Mouse (Mus musculus): ENCODE measurements at regions not wholly inside any gene's neighbourhood (a gene's known extent, or its start where the extent isn't known, plus 50 kb on each side); places are given as distances from the start of the nearest gene placed in this dataset.

DNA sequence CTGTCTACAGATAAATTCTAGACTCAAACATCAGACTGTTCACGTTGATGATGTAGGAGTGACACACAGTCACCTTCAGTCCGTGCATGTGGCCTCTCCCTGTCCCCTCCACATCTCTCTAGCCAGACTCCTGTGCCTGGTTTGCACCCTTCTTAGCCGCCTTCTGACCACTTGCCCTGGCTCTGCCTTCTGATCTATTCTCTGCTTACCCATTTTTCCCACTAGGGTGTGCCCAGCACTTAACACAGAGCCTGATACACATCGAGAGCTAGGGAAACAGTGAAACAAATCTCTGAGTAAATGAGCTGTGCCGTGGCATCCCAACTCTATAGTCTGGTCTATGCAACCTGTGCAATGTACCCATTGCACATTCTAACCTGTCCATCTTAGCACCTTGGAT is 73.3 kb upstream of the Zmiz1 start:
- DNase-seq, result no peak

DNA sequence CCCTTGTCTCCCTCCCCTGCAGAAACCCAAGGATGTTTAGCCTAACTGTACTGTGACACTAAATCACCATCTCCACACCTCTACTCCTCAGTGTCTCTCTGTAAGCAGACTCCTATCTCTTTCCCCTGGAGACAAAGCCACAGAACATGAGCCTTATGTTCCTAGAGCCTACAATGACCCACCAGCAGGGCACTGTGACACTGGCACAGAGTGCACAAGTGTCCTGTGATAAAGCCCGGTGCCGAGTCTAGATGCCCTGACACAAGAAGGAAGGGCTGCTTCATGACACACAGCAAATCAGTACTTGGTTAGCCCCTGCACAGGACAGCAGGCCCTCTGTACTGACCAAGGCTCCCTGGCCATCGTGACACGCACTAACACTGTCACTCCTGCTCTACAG is 71.2 kb upstream of the Zmiz1 start:
- no peak for DNase-seq

DNA sequence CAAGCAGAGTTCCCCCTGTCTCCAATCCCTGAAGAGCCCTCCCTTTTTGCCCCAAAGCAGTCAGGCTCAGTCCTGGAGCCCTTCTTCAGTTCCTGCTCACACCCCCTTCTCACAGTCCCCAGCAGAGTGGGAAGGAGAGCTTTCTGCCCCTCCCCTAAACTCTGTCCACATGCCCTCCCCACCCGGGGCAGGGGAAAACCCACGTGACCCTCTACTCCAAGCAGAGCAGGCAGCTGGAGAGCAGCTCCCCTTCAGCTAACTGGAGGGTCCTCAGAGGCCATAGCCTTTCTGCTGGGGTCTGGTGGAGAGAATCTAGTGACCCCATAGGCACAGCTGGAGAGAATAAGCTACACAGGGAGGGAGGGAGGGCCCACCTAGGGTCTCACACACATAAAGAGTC is 69.7 kb upstream of the Zmiz1 start:
- DNase-seq, result no peak

DNA sequence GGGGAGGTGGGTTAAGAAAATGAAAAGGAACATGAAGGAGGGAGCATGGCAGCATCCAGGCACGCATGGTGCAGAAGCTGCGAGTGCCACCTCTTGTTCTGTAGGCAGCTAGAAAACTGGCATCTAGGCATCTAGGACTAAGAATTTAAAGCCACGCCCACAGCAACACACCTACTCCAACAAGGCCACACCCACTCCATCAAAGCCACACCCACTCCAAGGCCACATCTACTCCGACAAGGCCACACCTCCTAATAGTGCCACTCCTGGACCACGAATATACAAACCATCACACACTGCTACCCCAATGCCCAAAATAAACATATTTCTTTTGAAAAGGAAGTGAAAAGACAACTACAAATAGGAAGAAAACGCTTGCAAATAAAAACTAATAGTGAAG is 66.6 kb upstream of the Zmiz1 start:
- DNase-seq, result no peak

DNA sequence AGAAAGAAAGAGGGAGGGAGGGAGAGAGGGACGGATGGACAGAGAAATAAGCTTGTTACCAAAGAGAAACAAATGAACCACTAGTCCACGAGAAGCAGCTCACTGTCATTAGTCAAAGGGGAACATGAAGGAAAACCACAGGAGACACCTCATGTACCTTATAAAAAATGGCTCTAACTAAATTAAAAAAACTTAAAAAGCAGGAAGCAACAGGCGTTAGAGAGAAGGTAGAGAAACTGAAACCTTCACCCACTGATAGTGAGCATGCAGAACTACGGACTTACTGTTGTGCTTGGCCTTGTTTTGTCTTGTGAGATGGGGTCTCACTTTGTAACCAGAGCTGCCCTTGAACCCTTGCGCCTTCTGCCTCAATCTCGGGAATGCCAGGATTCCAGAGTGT is 66.0 kb upstream of the Zmiz1 start:
- DNase-seq, result no peak

DNA sequence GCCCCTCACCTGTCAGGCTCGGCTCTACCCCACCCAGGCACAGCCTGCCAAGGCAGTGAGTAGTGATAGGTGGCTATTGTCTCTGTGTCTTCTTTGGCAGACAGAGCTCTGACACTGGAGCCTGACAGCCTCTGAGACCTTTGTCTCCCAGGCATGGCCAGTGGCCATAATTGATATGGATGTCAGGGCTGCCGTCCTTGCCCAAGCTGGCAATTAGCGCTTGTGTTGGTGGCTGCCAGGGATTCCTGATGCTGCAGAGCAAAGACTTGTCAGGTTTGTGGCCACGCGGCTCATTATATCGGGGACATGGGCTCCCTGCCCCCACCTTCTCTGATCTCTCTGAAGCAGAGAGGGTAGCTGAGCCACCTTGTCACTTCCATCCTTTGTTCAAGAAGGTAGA is 64.1 kb upstream of the Zmiz1 start:
- DNase-seq, result no peak

DNA sequence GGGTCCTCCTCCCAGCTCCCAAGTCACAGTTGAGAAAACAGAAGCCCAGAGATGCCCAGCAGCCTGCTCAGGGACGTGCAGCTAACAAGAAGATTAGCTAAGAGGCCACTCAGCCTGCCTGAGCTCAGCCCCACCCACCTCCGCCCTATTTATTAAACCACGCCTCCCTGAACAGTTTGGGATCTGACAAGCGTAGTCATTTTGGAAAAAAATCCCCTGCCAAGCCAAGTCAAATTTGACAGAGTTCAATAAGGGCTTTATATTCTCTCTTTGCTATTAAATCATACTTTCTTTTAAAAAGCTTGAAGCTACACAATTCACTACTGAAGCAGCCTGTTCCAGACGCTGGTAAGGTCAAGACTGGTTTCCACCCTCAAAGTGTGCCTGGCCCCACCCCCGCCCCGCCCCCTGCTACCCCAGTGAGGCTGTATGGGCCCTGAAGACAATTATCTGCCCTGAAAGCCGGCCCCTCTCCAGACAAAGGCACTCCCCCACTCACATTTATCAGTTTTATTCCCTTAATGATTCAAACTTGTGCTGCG is 61.9 kb upstream of the Zmiz1 start:
- DNase-seq, result no peak

DNA sequence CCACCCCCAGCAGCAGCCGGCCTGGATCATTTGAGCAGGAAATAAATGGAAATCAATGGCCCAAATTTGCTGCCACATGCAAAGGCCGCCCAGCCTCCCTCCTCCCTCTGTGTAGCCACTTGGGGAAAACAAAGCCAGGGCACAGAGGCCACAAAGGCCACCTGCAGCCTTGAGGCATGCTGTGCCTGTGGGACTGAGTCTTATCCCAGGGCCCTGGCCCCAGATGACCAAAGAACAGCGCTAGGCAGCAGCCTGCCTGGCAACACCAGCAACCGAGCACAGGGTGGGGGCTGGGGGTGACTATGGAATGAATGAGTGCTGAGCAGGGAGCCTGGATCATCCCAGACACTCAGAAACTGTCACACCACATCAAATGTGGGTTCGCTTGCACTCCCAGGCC is 61.2 kb upstream of the Zmiz1 start:
- DNase-seq, result no peak

DNA sequence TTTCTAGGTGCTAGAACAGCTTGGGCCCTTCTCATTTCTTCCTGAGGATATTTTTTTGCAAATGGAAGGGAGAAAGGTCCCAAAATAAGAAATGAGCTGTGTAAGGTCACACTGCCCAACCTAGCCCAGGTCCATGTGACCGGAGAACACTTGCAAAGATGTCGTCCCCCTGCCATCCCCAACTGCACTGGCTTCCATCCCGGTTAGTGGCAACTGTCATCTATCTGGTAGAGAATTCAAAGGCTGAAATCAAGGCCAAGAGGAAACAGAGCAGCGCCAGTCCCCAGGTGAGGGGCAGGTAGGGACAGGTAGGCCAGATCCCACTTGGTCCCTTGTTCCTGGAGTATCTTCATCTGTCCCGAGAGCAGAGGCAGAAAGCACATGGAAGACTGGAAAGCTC is 60.2 kb upstream of the Zmiz1 start:
- no peak for DNase-seq

DNA sequence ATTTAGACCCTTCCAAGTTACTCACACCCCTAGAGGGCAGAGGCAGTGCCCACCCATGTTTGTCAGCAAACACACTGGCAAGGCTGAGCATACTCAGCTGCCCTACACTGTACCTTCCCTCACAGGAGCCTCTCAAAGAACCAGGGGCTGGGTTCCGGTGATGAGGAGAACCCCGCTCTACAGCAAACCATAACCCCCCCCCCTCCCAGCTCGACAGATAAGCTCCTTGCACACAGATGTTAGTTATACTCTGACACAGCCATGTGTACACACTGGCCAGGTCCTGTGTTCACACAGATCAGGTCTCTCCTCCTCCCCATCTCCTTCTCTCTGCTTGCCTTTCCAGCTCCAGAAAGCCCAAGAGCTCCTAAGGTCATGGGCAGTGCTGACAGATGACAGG is 59.7 kb upstream of the Zmiz1 start:
- DNase-seq, result no peak

DNA sequence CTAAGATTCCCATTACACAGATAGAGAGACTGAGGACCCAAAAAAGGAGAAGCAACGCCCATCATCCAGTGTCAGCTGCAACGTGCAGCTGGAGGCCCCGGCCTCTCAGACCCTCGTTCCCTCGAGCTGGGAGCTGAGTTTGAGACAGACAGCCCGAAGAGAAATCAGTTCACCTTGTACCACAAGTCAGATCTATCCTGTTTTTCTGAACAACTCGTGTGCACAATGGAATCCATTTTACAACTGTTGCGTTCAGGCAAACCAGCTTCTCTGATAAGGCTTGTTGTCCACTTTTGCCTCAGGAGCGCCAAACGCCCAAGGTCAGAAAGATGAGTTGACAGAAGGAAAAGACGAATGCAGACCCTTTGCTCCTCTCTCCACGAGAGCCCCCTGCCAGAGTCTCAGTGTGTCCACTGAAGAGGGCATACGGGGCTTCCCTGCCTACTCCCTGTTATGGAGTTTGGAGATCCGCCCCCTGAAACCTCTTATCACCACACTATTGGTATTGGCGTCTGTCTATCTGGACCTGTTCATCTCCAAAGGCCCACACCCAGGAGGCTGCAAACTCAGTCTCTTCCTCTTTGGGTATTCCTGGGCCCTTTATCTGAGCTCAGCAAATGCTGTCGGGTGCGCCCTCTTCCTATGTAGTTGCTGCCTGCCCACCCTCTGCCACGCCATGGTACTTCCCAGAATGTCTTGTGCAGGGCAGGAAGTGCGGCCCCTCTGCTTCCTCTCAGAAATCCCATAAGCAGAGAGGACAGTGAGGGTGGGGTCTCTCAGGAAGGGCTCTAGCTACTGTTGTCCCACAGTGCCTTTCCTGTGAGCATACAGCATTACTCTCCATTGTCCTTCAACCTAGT is 57.7 kb upstream of the Zmiz1 start:
- no peak for DNase-seq

DNA sequence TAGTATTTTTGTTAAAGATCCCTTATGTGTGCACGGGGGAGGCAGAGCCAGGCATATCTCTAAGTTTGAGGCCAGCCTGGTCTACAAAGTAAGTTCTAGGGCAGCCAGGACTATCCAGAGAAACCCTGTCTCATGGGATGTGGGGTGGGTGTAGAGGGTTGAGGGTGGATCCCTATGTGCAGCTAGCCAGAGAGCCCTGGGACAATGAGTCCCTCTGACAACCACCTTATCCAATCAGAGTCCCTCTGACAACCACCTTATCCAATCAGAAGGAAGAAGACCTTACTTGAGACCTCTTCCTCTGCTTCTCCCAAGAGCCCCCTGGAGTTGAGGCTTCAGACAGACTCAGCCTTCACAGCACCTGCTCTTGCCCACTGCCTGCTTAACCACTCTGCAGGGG is 56.6 kb upstream of the Zmiz1 start:
- DNase-seq, result no peak

DNA sequence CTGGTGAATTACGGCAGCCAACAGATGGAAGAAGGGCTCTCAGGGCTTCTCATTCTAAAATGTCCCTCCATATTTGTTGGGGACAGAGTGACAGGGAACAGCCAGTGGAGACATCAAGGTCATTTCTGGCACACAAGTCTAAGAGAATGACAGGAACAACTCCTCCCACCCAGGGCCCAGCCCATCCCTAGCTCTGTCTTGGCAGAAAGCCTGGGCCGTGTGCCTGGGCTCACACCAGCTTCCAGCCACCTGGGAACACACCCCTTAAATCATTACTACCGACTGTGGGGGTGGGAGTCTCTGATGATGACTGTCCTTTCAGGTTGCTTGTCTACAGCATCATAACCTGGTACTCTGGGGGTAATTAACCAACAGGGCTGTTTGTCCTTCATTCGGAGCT is 53.8 kb upstream of the Zmiz1 start:
- DNase-seq, result no peak

DNA sequence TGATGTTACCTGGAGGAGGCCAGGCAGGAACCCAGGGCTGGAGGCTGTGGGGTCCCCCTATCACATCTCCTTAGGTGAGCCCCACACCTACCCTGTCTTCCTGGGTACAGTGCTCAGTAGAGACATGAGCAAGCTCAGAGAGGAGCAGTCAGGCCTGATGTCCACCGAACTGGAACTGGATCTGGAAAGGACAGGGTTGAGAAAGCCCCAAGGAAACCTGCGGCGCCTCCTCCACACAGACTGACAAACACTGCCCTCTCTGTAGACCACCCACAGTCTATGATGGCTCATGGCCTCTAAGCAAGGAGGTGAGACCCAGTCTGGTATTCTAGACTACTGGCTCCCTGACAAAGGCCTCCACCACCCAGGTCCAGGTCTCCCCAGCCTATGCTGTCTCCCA is 52.9 kb upstream of the Zmiz1 start:
- no peak for DNase-seq

DNA sequence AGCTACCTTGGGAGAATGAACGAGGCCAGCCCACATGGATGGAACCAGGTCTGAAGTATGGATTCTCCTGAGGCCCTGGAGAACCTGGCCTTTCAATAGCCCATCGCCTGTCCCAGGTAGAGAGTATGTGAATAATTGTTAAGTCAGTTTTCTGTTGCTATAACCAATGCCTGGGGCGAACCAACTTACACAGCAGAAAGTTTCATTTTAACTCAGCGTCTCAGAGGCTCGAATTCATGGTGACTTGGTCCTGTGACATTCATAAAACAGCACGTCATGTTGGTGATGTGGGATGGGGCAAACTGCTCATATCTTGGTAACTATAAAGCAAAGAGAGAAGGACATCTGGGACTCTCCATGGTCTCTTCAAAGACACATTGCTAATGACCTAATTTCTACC is 52.4 kb upstream of the Zmiz1 start:
- DNase-seq, result no peak

DNA sequence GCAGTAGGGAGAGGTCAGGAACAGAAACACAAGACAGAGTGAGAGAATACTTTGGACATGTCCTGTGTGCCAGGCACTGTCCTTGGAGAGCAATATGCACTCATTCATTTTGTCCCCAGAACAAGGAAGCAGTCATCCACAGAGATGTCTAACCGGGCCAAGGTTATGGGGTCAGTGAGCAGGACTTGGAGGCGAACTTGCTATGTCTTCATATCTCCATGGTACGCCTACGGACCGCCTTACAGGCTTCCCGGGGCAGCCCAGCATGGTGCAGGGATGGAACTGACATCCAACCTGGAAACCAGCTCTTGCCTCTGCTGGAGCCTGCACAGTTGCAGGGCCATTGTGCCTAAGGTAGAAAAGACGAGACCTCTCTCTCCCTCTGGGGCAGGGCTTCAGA is 51.9 kb upstream of the Zmiz1 start:
- DNase-seq, result no peak
